Comparison of ENCODE assay signal across 20 mouse cellular contexts in genomic region chr12:64076789-64077188, GRCm38 (mm10).
A peak's percentile ranks its signal among the peaks of the same experiment; 100 is the strongest.
DNase-seq lines count a peak whose midpoint lies in the region; ATAC-seq and TF ChIP-seq lines count a peak whose summit lies in the region.
"Had no signal": no experiment of that assay in that cellular context is flagged by ENCODE, and none has a peak within 500 bp of the region (broad histone marks: within the 10 kb centered on the region; RNA-seq: fewer than 3 reads in every experiment).

No protein-coding gene starts in this region.

- ATAC-seq in intestine, postnatal 0 days, result no peak
- no peak for ATAC-seq in intestine, embryonic 15.5 days
- ATAC-seq: forebrain, embryonic 13.5 days; forebrain, postnatal 0 days had no signal

- TF ChIP-seq RAD21 in MEL (IDR thresholded peaks at IDR 0.05; ENCODE audit: low read depth, low read length), result peak; percentile 32

- H3K4me2 ChIP-seq in intestine, postnatal 0 days (replicated peaks; ENCODE audit: low read depth), result no peak overlapping the region
- no peak overlapping the region for H3K4me2 ChIP-seq in intestine, embryonic 15.5 days (replicated peaks)
- H3K4me2 ChIP-seq: embryonic facial prominence, embryonic 12.5 days; forebrain, embryonic 13.5 days; heart, embryonic 13.5 days; hindbrain, embryonic 15.5 days had no signal

- no peaks in the 10 kb centered on the region for H3K27me3 ChIP-seq in intestine, postnatal 0 days (replicated peaks; ENCODE audit: control insufficient read depth, insufficient read depth, low read length)
- H3K27me3 ChIP-seq in intestine, embryonic 15.5 days (replicated peaks), result no peaks in the 10 kb centered on the region
- H3K27me3 ChIP-seq in E14TG2a.4 (ENCODE audit: insufficient read depth, low read length) (no peaks in the 10 kb centered on the region), MEL (ENCODE audit: control insufficient read depth in 1 of 2, insufficient read depth in 2 of 2, low read length in 2 of 2) (no peaks in the 10 kb centered on the region)
- H3K27me3 ChIP-seq: CH12.LX; embryonic facial prominence, embryonic 12.5 days; forebrain, embryonic 13.5 days; heart, embryonic 13.5 days; hindbrain, embryonic 15.5 days had no signal

- TF ChIP-seq EP300 in MEL (IDR thresholded peaks at IDR 0.05; ENCODE audit: low read depth in 1 of 2, low read length in 2 of 2), result no peak

- peak; percentile 30 for TF ChIP-seq CTCF in intestine, postnatal 0 days (IDR thresholded peaks at IDR 0.05; ENCODE audit: low read depth)
- TF ChIP-seq CTCF in E14TG2a.4 (conservative IDR thresholded peaks at IDR 0.05; ENCODE audit: low read length) (peak; percentile 10; the same call in 1 of the 2 replicates), MEL (IDR thresholded peaks at IDR 0.05 in 2 of 3, conservative IDR thresholded peaks at IDR 0.05 in 1 of 3; ENCODE audit: control insufficient read depth in 1 of 3, insufficient read depth in 1 of 3, low read depth in 2 of 3, low read length in 3 of 3, poor library complexity in 1 of 3, severe bottlenecking in 1 of 3) (peak in 2 of 3 experiments; percentile 42 to 60; a peak in 4 of 6 replicates)
- TF ChIP-seq CTCF in bone marrow macrophage, adult 2 months (IDR thresholded peaks at IDR 0.05; ENCODE audit: low read depth, low read length), result 0 out of 2 replicates have a peak, but pooled peaks have one; percentile 27

- no peak overlapping the region for H3K9ac ChIP-seq in intestine, postnatal 0 days (ENCODE audit: low read depth, low read length)
- no peak overlapping the region for H3K9ac ChIP-seq in intestine, embryonic 15.5 days
- H3K9ac ChIP-seq in MEL (ENCODE audit: control insufficient read depth, low read depth, low read length, poor library complexity, severe bottlenecking), result no peak overlapping the region
- H3K9ac ChIP-seq: embryonic facial prominence, embryonic 12.5 days; forebrain, embryonic 13.5 days; forebrain, postnatal 0 days; heart, embryonic 13.5 days; hindbrain, embryonic 15.5 days had no signal

- no peak overlapping the region for H3K27ac ChIP-seq in intestine, postnatal 0 days (ENCODE audit: low read depth, low read length)
- H3K27ac ChIP-seq in intestine, embryonic 15.5 days, result no peak overlapping the region
- no peak overlapping the region for H3K27ac ChIP-seq in MEL (ENCODE audit: control insufficient read depth, low read depth, low read length)
- no peak overlapping the region for H3K27ac ChIP-seq in bone marrow macrophage, adult 2 months (ENCODE audit: insufficient read depth, low read depth, low read length)
- H3K27ac ChIP-seq: embryonic facial prominence, embryonic 12.5 days; forebrain, embryonic 13.5 days; heart, embryonic 13.5 days; hindbrain, embryonic 15.5 days had no signal

- no peak for TF ChIP-seq POLR2A in MEL (IDR thresholded peaks at IDR 0.05; ENCODE audit: control insufficient read depth in 1 of 2, insufficient read depth in 1 of 2, low read depth in 1 of 2, low read length in 2 of 2, poor library complexity in 1 of 2)
- TF ChIP-seq POLR2A in bone marrow macrophage, adult 2 months (IDR thresholded peaks at IDR 0.05; ENCODE audit: borderline replicate concordance, low read depth, low read length), result no peak

- H3K4me3 ChIP-seq in intestine, postnatal 0 days (ENCODE audit: low read depth, low read length), result no peak overlapping the region
- H3K4me3 ChIP-seq in intestine, embryonic 15.5 days (replicated peaks), result no peak overlapping the region
- H3K4me3 ChIP-seq in E14TG2a.4 (replicated peaks; ENCODE audit: low read length), result no peak overlapping the region
- no peak overlapping the region for H3K4me3 ChIP-seq in MEL (ENCODE audit: control insufficient read depth in 1 of 2, insufficient read depth in 1 of 2, low read depth in 2 of 2, low read length in 2 of 2)
- no peak overlapping the region for H3K4me3 ChIP-seq in bone marrow macrophage, adult 2 months (ENCODE audit: insufficient read depth, low read length)
- H3K4me3 ChIP-seq: embryonic facial prominence, embryonic 12.5 days; forebrain, embryonic 13.5 days; heart, embryonic 13.5 days; hindbrain, embryonic 15.5 days had no signal

- H3K4me1 ChIP-seq in intestine, postnatal 0 days (replicated peaks; ENCODE audit: control insufficient read depth, insufficient read depth, low read length), result no peaks in the 10 kb centered on the region
- H3K4me1 ChIP-seq in intestine, embryonic 15.5 days (replicated peaks), result no peaks in the 10 kb centered on the region
- H3K4me1 ChIP-seq in E14TG2a.4 (replicated peaks; ENCODE audit: low read depth, low read length), result no peaks in the 10 kb centered on the region
- 0 out of 4 replicates have a peak, but pooled peaks cover 0 to 2% of the 10 kb centered on the region in 2 experiments for H3K4me1 ChIP-seq in MEL (ENCODE audit: control insufficient read depth in 1 of 2, insufficient read depth in 2 of 2, low read length in 2 of 2)
- H3K4me1 ChIP-seq in bone marrow macrophage, adult 2 months (ENCODE audit: control insufficient read depth, insufficient read depth, low read length), result no peaks in the 10 kb centered on the region
- H3K4me1 ChIP-seq: embryonic facial prominence, embryonic 12.5 days; forebrain, embryonic 13.5 days; heart, embryonic 13.5 days; hindbrain, embryonic 15.5 days had no signal

- no peaks in the 10 kb centered on the region for H3K36me3 ChIP-seq in intestine, postnatal 0 days (ENCODE audit: control insufficient read depth, insufficient read depth)
- no peaks in the 10 kb centered on the region for H3K36me3 ChIP-seq in intestine, embryonic 15.5 days
- H3K36me3 ChIP-seq in E14TG2a.4 (ENCODE audit: insufficient read depth, low read length) (no peaks in the 10 kb centered on the region), MEL (ENCODE audit: control insufficient read depth in 1 of 2, insufficient read depth in 2 of 2, low read length in 2 of 2) (no peaks in the 10 kb centered on the region)
- H3K36me3 ChIP-seq: embryonic facial prominence, embryonic 12.5 days; heart, embryonic 13.5 days; hindbrain, embryonic 15.5 days had no signal

- 71% methylated on average over 7 of the region's 7 CpGs for WGBS in intestine, postnatal 0 days
- WGBS in intestine, embryonic 15.5 days, result 65% methylated on average over 7 of the region's 7 CpGs

- no peaks in the 10 kb centered on the region for H3K9me3 ChIP-seq in intestine, postnatal 0 days (ENCODE audit: control insufficient read depth)
- no peaks in the 10 kb centered on the region for H3K9me3 ChIP-seq in intestine, embryonic 15.5 days
- H3K9me3 ChIP-seq in E14TG2a.4 (ENCODE audit: low read length) (peaks cover 6% of the 10 kb centered on the region), MEL (replicated peaks; ENCODE audit: insufficient read depth, low read length) (no peaks in the 10 kb centered on the region)
- H3K9me3 ChIP-seq: embryonic facial prominence, embryonic 12.5 days; forebrain, embryonic 13.5 days; heart, embryonic 13.5 days; hindbrain, embryonic 15.5 days had no signal

- peak; percentile 17 for DNase-seq in MEL (ENCODE audit: low read depth, low spot score)
- no peak for DNase-seq in spleen, postnatal 14 days (ENCODE audit: low spot score in 2 of 2)
- no peak for DNase-seq in T-cell, adult 2 months (ENCODE audit: low spot score)
- DNase-seq: adrenal gland, adult 2 months; adrenal gland, postnatal 36 days; cerebellum, adult 11 months; cerebellum, adult 9-10 months; forebrain, postnatal 0 days; gastrocnemius, postnatal 14 days; heart, postnatal 36 days; kidney, adult 11 months had no signal

- H3K79me2 ChIP-seq in MEL (ENCODE audit: control insufficient read depth, insufficient read depth, low read length, poor library complexity), result no peaks in the 10 kb centered on the region

TF ChIP-seq in MEL, 35 proteins besides CTCF, POLR2A, EP300 and RAD21:
- TF ChIP-seq ZC3H11A (IDR thresholded peaks at IDR 0.05; ENCODE audit: low read depth, low read length) (peak; percentile 9; the same call in 1 of the 2 replicates), SMC3 (IDR thresholded peaks at IDR 0.05; ENCODE audit: low read depth, low read length) (peak; percentile 41), MAZ (IDR thresholded peaks at IDR 0.05; ENCODE audit: low read depth, low read length) (no peak)
TF ChIP-seq in MEL: peak in this region for 2.
